Mouse (Mus musculus): Measurements from ENCODE around the gene Atf7.
"Not testable (repeated sequence)": the region's sequence is repeated elsewhere in the genome, so short reads cannot be mapped to it uniquely, and the experiment has no call there.

The Atf7 gene

DNA sequence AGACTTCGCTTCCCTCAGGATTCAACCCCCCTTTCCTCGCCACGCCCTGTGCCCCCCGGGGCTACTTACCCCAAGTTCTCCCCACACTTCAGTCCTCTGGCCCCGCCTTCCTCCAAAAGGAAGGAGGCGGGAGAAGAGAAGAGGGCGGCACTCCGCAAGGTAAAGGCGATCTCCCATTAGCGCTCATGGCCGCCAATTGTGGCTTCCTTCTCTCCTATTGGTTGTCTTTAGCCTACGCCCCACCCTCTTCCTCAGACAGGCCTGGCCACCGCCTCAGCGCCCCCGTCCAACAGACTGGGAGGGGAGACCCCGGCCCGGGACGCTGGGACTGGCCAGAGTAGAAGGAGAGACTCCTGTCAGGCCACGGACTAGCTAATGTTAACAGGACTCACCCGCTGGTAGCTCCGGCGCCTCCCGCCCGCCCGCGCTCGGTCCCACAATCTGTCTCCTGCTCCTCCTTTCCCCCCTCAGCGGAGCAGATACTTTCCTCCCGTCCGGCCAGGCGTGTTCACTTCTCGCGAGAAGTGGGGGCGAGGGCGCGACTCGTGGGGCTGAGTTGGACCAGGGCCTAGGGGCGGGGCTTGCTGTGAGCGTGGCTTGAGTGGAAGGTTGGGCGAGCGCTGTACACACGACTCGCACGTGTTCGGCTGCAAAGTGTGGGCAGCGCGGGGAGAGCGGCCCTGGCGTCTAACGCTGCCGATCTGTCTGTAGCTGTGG lies at the start of gene Atf7, which contains the start of gene Gm28047:
TSS of gene Atf7 (minus strand) at position 495 of the 717 bp plus-strand sequence.
TSS of gene Gm28047 (minus strand) at position 98 of the 717 bp plus-strand sequence.
- DNase-seq, result peak; percentile 100

- DNase-seq, result peak; percentile 73
These were observed 48.3 kb upstream of the Atf7 start for GRCm38 (mm10) chr15:102673548-102673947.

GRCm38 (mm10) chr15:102672215-102673071 lies 47.2 kb upstream of the Atf7 start, which contains the start of gene Atp5g2:
Gene Atp5g2, minus strand, starts transcription at chr15:102672352.
- DNase-seq, result peak; percentile 58

GRCm38 (mm10) chr15:102671721-102672214 lies 46.5 kb upstream of the Atf7 start:
- DNase-seq, result peak; percentile 95

GRCm38 (mm10) chr15:102670767-102671575 lies 45.7 kb upstream of the Atf7 start:
- DNase-seq, result peak; percentile 98

DNA sequence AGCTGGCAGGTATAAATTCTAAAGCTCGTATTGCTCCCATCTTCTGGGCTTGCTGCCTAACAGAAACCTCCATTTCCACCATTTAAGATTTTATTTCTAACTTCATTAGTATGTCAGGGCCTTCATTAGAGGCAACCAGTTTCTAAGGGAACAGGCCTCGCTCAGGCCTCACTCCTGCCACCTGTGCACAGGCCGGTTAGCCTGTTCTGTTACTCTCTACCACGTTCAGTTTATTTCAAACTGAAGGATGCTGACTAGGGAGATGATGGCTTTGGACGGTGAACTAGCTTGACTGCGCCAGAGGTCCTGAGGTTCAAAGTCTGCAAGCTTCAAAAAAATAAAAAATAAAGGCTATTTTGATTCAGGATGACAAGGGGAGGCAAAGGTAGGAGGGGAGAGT lies 45.0 kb upstream of the Atf7 start:
- no peak for DNase-seq

GRCm38 (mm10) chr15:102669571-102669970 lies 44.3 kb upstream of the Atf7 start:
- no peak for DNase-seq

- DNase-seq, result peak; percentile 78
These were observed 40.2 kb upstream of the Atf7 start for GRCm38 (mm10) chr15:102665494-102665893.

DNA sequence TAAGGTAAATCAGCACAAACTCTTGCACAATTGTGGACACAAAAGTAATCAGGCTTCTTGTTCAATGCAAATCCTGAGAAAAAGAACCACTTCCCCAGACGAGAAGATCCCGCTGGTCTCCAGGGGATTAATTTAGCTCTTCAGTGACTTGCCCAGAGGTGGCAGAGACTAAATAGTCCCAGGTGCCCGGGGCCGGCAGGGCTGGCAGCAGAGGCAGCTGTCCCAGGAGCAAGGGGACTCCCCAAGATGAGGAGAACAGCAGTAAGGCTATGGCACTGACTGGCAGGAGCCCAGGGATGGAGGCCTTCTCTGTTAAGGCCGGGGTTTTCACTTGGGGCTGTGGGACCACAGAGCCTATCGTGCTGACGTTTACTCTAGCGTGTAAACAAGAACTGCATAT lies 38.6 kb upstream of the Atf7 start:
- no peak for DNase-seq

- peak; percentile 25 for DNase-seq
These were observed 37.3 kb upstream of the Atf7 start for GRCm38 (mm10) chr15:102662601-102663000.

DNA sequence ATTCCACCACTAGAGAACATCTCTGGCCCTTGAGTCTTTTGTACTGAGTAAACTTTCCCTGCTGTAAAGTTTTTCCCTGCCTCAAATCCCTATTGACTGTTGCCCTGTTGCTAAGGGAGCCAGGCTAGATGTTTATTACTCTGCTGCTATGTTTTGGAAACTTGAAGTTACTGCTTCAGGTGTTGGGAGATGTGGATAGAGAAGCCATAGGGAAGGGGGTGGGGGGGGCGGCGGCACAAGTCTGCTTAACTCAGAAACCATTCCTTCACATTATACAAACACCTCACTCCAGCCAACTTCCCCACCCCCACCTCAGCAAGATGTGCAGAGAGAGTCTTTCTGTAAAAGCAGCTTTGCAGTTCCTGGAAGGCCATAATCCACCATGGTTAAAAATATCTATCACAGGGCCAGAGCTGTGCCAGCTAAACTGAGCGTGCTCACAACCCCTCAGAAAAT lies 32.7 kb upstream of the Atf7 start:
- peak; percentile 56 for DNase-seq

- peak; percentile 76 for DNase-seq
These were observed 31.4 kb upstream of the Atf7 start for GRCm38 (mm10) chr15:102656658-102657057.

DNA sequence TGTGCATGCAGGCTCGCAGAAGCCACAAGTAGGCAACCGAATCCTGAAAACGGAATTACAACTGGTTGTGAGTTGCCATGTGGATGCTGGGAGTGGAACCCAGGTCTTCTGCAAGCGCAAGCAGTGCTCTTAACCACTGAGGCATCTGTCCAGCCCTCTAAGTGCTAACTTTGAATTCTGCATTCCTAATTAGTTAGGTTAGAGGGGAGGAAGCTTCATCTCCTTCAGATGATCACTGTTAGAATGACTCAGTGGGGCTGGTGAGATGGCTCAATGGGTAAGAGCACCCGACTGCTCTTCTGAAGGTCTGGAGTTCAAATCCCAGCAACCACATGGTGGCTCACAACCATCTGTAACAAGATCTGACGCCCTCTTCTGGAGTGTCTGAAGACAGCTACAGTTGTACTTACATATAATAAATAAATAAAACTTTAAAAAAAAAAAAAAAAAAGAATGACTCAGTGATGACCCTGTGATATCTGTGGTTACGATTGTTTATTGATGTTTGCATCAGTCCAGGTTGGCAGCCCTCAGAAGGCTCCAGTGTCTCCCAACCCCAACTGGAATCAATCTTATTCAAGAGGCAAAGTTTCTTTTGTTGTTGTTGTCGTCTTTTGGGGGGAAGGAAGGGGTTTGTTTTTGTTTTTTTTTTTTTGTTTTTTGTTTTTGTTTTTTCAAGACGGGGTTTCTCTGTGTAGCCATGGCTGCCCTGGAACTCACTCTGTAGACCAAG lies 26.8 kb upstream of the Atf7 start:
- not testable (repeated sequence) for DNase-seq

DNA sequence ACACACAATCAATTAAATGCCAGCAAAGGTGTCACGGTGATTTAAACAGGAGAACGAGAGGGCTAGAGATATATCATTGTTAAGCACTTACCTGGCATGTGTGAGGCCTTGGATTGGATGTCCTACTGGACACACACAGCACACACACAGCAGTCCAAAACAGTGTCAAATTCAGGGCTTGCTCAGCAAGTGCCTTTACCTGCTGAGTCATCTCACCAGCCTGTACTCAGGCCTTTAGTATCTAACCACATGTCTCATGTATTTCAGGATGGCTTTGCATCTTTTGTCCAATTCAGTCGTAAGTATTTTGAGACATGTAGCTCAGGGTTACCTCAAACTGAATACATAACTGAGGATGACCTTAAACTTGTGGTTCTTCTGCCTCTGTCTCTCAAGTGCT lies 25.8 kb upstream of the Atf7 start:
- DNase-seq, result no peak

- no peak for DNase-seq
These were observed 10.6 kb upstream of the Atf7 start for GRCm38 (mm10) chr15:102635817-102636216.

DNA sequence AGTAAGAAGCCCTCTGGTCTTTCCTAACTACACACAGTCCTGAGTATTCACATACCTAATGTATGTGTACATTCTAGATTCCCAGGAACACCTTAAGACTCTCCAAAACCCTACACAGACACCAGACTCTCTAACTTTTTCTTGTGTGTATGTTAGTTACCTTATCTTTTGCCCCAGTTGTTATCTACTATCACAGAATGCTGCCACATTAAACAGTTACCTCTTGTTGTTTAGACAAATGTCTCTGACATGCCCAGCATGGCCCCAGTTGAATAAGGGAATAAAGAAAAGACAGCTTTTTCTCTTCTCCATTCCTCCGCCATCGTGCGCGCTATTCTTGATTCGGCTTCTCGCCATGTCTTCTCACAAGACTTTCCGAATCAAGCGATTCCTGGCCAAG lies 9.4 kb upstream of the Atf7 start:
- DNase-seq, result no peak

- no peak for DNase-seq
These were observed 407 bp upstream of the Atf7 start for GRCm38 (mm10) chr15:102625687-102626055.

- DNase-seq, result peak; percentile 52
These were observed 834 bp downstream of the Atf7 start for GRCm38 (mm10) chr15:102624291-102624969.

GRCm38 (mm10) chr15:102623121-102623520 lies 2.1 kb downstream of the Atf7 start:
- no peak for DNase-seq

GRCm38 (mm10) chr15:102622536-102622935 lies 2.7 kb downstream of the Atf7 start:
- no peak for DNase-seq

- DNase-seq, result no peak
These were observed 4.5 kb downstream of the Atf7 start for GRCm38 (mm10) chr15:102620765-102621164.

Data from lung, postnatal 10 days (tissue).